Mouse (Mus musculus) heart, embryonic 14.5 days (tissue): ENCODE results near the gene Utf1. TPM values are rescaled to one million over a fixed set of nuclear protein-coding genes. Genes with fewer than 3 reads are reported as not detected.
A peak's percentile ranks its signal among the peaks of the same experiment; 100 is the strongest.

Source experiments
- ATAC-seq: fragments of 200-750 bp; cut with Nextera tagmentation; 2 replicates; pipeline ENCODE4 v1.8.0; 2017; ENCODE audit warnings: low read depth, moderate TSS enrichment; ENCODE audit not compliant: insufficient number of reproducible peaks, insufficient read depth, low FRiP score
- H3K27ac ChIP-seq, 2 experiments: fragments of 200-500 bp in 1 of 2; fragments of 300-500 bp in 1 of 2; sonication (generic) in 1 of 2; replicated peaks in 1 of 2; 2 replicates each; pipeline ENCODE4 v1.5.1; 2012 to 2014; ENCODE audit warnings: low read depth in 2 of 2, low read length in 2 of 2, control low read depth in 1 of 2, mild to moderate bottlenecking in 1 of 2, mixed read lengths in 1 of 2; ENCODE audit not compliant: control insufficient read depth in 1 of 2, insufficient read depth in 1 of 2
- H3K27me3 ChIP-seq: fragments of 300-500 bp; sonication (generic); 2 replicates; pipeline ENCODE4 v1.6.1; 2014; ENCODE audit warnings: mild to moderate bottlenecking, low read length, control low read depth; ENCODE audit not compliant: control insufficient read depth, insufficient read depth
- H3K36me3 ChIP-seq: fragments of 300-500 bp; sonication (generic); 2 replicates; pipeline ENCODE4 v1.6.1; 2014; ENCODE audit warnings: mild to moderate bottlenecking, control low read depth, low read length, mixed read lengths; ENCODE audit not compliant: control insufficient read depth, insufficient read depth
- H3K4me1 ChIP-seq, 2 experiments: fragments of 200-500 bp in 1 of 2; fragments of 300-500 bp in 1 of 2; sonication (generic) in 1 of 2; 2 replicates each; pipeline ENCODE4 v1.6.1; 2012 to 2014; ENCODE audit warnings: low read length in 2 of 2, control low read depth in 1 of 2, mixed read lengths in 1 of 2; ENCODE audit not compliant: control insufficient read depth in 2 of 2, insufficient read depth in 2 of 2
- H3K4me2 ChIP-seq: fragments of 300-500 bp; sonication (generic); 2 replicates; pipeline ENCODE4 v1.6.1; 2014; ENCODE audit warnings: mild to moderate bottlenecking, low read length
- H3K4me3 ChIP-seq, 2 experiments: fragments of 200-500 bp in 1 of 2; fragments of 300-500 bp in 1 of 2; sonication (generic) in 1 of 2; 2 replicates each; pipeline ENCODE4 v1.5.1; 2012 to 2014; ENCODE audit warnings: low read length in 2 of 2, mild to moderate bottlenecking in 2 of 2, control low read depth in 1 of 2, low read depth in 1 of 2, moderate library complexity in 1 of 2; ENCODE audit not compliant: control insufficient read depth in 1 of 2, insufficient read depth in 1 of 2
- H3K9ac ChIP-seq: fragments of 300-500 bp; sonication (generic); 2 replicates; pipeline ENCODE4 v1.6.1; 2014; ENCODE audit warnings: mild to moderate bottlenecking, low read length
- H3K9me3 ChIP-seq: fragments of 300-500 bp; sonication (generic); 2 replicates; pipeline ENCODE4 v1.6.1; 2016; ENCODE audit warnings: low read length, control low read depth; ENCODE audit not compliant: control insufficient read depth
- WGBS: fragments of 180-500 bp; shearing (Covaris S2); extraction: QIAGEN DNeasy Blood & Tissue Kit; methylation state at CpG from one replicate; pipeline ENCODE4 v1.1.7; 2014; 5-methylcytosine and 5-hydroxymethylcytosine counted together
- microRNA counts: library from miRNA; unstranded; fragments of <30 nt; microRNA quantifications from one replicate; lab custom pipeline; 2016
- microRNA-seq: library from miRNA; unstranded; fragments of <30 nt; microRNA quantifications from one replicate; pipeline ENCODE4, GENCODE M21; 2016
- polyA plus RNA-seq: library from polyadenylated mRNA; unstranded; fragments of >200 nt; fragmentation: Nextera tagmentation; extraction: Ambion mirVana; gene quantifications from 2 replicates; pipeline ENCODE4 v1.2.1, GENCODE M21; 2014

Utf1 gene
- polyA plus RNA-seq, 1 experiment from 2014 or later, result not detected

DNA sequence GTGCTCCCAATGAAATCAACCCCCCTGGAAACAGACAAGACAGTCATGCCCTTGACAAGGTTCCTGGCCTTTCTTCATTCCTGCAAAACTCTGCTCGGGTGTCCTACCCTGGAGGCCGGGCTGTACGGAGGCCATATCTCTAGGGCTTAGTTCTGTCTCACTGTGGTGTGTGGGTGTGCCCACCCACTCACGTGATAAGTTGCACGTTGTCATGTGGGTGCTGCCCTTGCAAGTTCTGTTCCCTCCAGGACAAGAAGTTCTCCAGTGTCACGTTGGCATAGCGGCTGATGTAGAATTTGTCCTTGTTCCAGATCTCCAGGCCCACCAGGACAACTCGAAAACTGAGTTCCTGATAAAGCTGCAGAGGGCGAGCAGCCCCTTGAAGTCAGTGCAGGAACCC is 44.7 kb downstream of the Utf1 start:
- Histone ChIP-seq H3K9me3 (no peaks in the 10 kb centered on the region), H3K4me3 (no peak overlapping the region), H3K36me3 (no peaks in the 10 kb centered on the region), H3K9ac (no peak overlapping the region), H3K4me2 (no peak overlapping the region), H3K27ac (no peak overlapping the region), H3K27me3 (peaks cover 24% of the 10 kb centered on the region), H3K4me1 (no peaks in the 10 kb centered on the region)
- ATAC-seq, result no peak
- WGBS, result 75% methylated on average over 9 of the region's 9 CpGs

- Histone ChIP-seq H3K27ac (no peak overlapping the region), H3K4me3 (no peak overlapping the region), H3K4me2 (no peak overlapping the region), H3K36me3 (peaks cover 18% of the 10 kb centered on the region), H3K9ac (no peak overlapping the region), H3K4me1 (no peaks in the 10 kb centered on the region), H3K27me3 (peaks cover 20% of the 10 kb centered on the region), H3K9me3 (no peaks in the 10 kb centered on the region)
- WGBS, result 71% methylated on average over 8 of the region's 8 CpGs
- ATAC-seq, result no peak
Measured at GRCm38 (mm10) chr7:139990864-139991394, 47.3 kb downstream of the Utf1 start.

DNA sequence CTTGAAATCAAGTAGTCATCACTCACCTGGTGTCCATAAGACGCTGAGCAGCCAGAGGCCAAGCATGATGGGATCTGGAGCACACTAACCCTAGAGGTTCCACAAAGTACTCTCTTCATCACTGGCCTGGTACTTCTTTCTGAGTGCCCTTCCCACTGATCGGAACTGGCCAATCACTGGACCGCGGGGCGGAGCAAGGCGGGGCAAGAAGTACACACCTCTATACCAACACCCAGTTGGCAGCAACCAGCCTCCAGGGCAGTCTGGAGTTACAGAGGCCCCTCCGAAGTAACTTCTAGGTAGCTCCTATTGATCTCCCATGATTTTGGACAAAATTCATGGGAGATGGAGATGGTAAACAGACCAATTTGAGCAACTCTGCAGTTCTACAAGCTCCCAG is 48.8 kb downstream of the Utf1 start, which contains the start of gene Adam8:
Gene Adam8 (minus strand): TSS at position 157 of the 400 bp plus-strand sequence.
- Histone ChIP-seq H3K4me2 (no peak within 1 kb of the TSS), H3K9me3 (no peaks in the 10 kb centered on the region), H3K9ac (no peak within 1 kb of the TSS), H3K4me1 (no peaks in the 10 kb centered on the region), H3K27ac (no peak within 1 kb of the TSS), H3K4me3 (no peak within 1 kb of the TSS), H3K36me3 (peaks cover 32% of the 10 kb centered on the region), H3K27me3 (0 out of 2 replicates have a peak, but pooled peaks cover 13% of the 10 kb centered on the region)
- ATAC-seq, result no peak
- WGBS, result 16% methylated on average over 7 of the region's 7 CpGs

DNA sequence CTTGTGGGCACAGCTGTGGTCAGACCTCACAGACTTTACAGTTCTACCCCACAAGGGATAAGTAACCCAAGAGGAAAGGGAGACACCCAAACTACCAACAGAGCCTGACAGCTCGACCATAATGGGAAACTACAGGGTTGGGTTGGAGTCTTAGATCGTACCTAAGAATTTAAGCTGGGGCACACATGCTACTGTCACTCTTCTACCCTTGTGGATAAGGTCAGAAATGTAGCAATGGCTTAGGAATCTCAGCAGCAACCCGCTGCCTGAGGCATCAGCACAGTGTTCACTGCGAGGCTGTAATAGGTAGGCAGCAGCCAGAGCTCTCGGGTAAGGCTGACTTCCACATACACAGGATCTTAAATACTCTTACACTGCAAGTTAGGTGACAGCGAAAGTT is 49.9 kb downstream of the Utf1 start:
- 85% methylated on average over 6 of the region's 6 CpGs for WGBS
- no peak for ATAC-seq

DNA sequence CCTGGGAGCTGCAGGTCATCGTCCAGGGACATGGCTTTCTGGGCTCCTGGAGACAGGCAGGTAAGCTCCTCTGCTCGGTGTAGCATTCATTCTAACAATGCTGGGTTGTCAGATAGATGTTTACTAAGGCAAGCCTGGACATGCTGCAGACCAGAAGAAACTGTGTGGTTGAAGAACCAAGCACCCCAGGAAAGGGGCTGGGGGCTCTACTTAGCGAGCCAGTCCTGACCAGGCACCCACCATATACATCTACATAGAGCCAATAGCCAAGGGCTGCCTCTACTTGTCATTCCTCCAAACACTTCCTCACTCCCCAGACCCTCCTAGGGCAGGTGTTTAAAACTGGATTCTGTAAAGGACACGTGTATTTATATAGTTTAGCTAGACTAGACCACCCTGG is 50.6 kb downstream of the Utf1 start:
- Histone ChIP-seq H3K9ac (no peak overlapping the region), H3K4me3 (no peak overlapping the region), H3K27me3 (0 out of 2 replicates have a peak, but pooled peaks cover 3% of the 10 kb centered on the region), H3K36me3 (peaks cover 50% of the 10 kb centered on the region), H3K4me2 (no peak overlapping the region), H3K9me3 (no peaks in the 10 kb centered on the region), H3K27ac (no peak overlapping the region), H3K4me1 (no peaks in the 10 kb centered on the region)
- WGBS, result 69% methylated on average over 4 of the region's 4 CpGs
- ATAC-seq, result no peak

More for the DNA sequence above, 49.9 kb downstream of the Utf1 start:
- 0 out of 2 replicates have a peak, but pooled peaks cover 4% of the 10 kb centered on the region for H3K27me3 ChIP-seq
- H3K4me1 ChIP-seq, result no peaks in the 10 kb centered on the region
- H3K9ac ChIP-seq, result no peak overlapping the region
- no peak overlapping the region for H3K4me2 ChIP-seq
- no peaks in the 10 kb centered on the region for H3K9me3 ChIP-seq
- no peak overlapping the region for H3K27ac ChIP-seq
- peaks cover 44% of the 10 kb centered on the region for H3K36me3 ChIP-seq
- H3K4me3 ChIP-seq, result no peak overlapping the region

DNA sequence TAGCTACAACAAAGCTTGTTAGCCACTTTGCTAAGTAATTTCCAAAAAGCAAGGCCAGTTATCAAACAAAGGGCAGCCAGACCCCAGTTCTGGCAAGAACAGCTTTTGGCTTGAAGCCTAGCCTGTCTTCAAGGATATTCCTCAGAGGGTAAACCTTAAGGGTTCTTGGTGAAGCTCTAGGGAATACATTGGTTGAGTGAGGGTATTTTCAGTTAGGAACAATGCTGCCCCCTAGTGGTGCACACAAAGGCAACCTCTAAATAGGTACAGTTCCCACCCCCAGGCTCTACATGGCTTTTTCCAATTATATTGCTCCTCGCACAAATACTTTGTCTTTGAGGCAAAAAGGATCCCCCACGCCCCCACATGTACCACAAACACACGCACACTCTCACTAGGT is 51.1 kb downstream of the Utf1 start:
- Histone ChIP-seq H3K9ac (no peak overlapping the region), H3K4me3 (no peak overlapping the region), H3K4me2 (no peak overlapping the region), H3K27ac (no peak overlapping the region), H3K4me1 (no peaks in the 10 kb centered on the region), H3K9me3 (no peaks in the 10 kb centered on the region), H3K27me3 (0 out of 2 replicates have a peak, but pooled peaks cover 3% of the 10 kb centered on the region), H3K36me3 (peaks cover 55% of the 10 kb centered on the region)
- WGBS, result 33% methylated on average over 3 of the region's 3 CpGs
- ATAC-seq, result no peak

MicroRNA genes within 50 kb of the gene (microRNA counts, 519-probe panel; counts per million panel counts)
- microRNA mmu-miR-202-3p (lab: Ali Mortazavi, UCI) (322 counts per million, percentile 70 among the panel's probes with 10 or more counts), microRNA mmu-miR-202-5p (lab: Ali Mortazavi, UCI) (322 counts per million, percentile 70 among the panel's probes with 10 or more counts)

Small RNAs within 50 kb of the gene (microRNA-seq; reads per million reads assigned to microRNA genes)
- gene Mir202 (not detected), gene Mir7062 (2.0 reads per million), gene mmu-mir-7686 (not detected)

Other genes with a start within 250 kb of the Utf1 start
- 0.19 TPM in 1 of 2 replicates, not detected in the other for gene Adgra1, start 109.6 kb upstream of the Utf1 start, polyA plus RNA-seq
- 0.09 and 0.16 TPM in 2 replicates for gene Kndc1, start 49.1 kb upstream of the Utf1 start, polyA plus RNA-seq
- 0.22 TPM in 1 of 2 replicates, not detected in the other for gene 6430531B16Rik, start 35.0 kb downstream of the Utf1 start, polyA plus RNA-seq
- 0.82 and 1.5 TPM in 2 replicates for gene Adam8, start 48.8 kb downstream of the Utf1 start, polyA plus RNA-seq
- gene Zfp511, start 92.6 kb downstream of the Utf1 start, polyA plus RNA-seq, result 33.7 and 34.6 TPM in 2 replicates
- gene Tubgcp2, start 92.9 kb downstream of the Utf1 start, polyA plus RNA-seq, result 32.8 and 34.2 TPM in 2 replicates
- not detected in 2 replicates for gene Msx3, start 105.3 kb downstream of the Utf1 start, polyA plus RNA-seq
- 0.20 and 0.42 TPM in 2 replicates for gene Caly, start 138.8 kb downstream of the Utf1 start, polyA plus RNA-seq
- gene Prap1, start 149.6 kb downstream of the Utf1 start, polyA plus RNA-seq, result 0.59 TPM in 1 of 2 replicates, not detected in the other
- gene Fuom, start 158.7 kb downstream of the Utf1 start, polyA plus RNA-seq, result 108 and 111 TPM in 2 replicates
- gene Paox, start 172.0 kb downstream of the Utf1 start, polyA plus RNA-seq, result 12.4 and 12.5 TPM in 2 replicates
- gene Echs1, start 172.7 kb downstream of the Utf1 start, polyA plus RNA-seq, result 220 and 227 TPM in 2 replicates
- gene Mtg1, start 193.8 kb downstream of the Utf1 start, polyA plus RNA-seq, result 38.2 and 40.8 TPM in 2 replicates
- gene Sprn, start 211.1 kb downstream of the Utf1 start, polyA plus RNA-seq, result 0.11 TPM in 1 of 2 replicates, not detected in the other
- gene Olfr522, start 221.0 kb downstream of the Utf1 start, polyA plus RNA-seq, result not detected in 2 replicates
- not detected in 2 replicates for gene Olfr523, start 229.4 kb downstream of the Utf1 start, polyA plus RNA-seq